Comparison of ENCODE assay signal across 10 mouse cellular contexts in genomic region chr15:8633375-8633774, GRCm38 (mm10).
DNase-seq lines count a peak whose midpoint lies in the region; ATAC-seq and TF ChIP-seq lines count a peak whose summit lies in the region.
"Had no signal": no experiment of that assay in that cellular context is flagged by ENCODE, and none has a peak within 500 bp of the region (broad histone marks: within the 10 kb centered on the region; RNA-seq: fewer than 3 reads in every experiment).

No protein-coding gene starts in this region.

- in situ Hi-C loops in ES-E14 (cut with MboI; ENCODE audit: low sequenced_read_pairs in 2 of 2, unreplicated experiment in 2 of 2), result loop anchor here (10.0 kb wide), 1 partner anchor 241 kb away; no protein-coding TSS in a partner anchor

- no peak for ATAC-seq in kidney, embryonic 16.5 days (ENCODE audit: low FRiP score, low TSS enrichment)
- ATAC-seq in limb, embryonic 11.5 days (ENCODE audit: insufficient number of reproducible peaks, low FRiP score, low TSS enrichment, low read depth), result no peak
- no peak for ATAC-seq in erythroid progenitor cell, adult 5-6 weeks (replicated peaks; ENCODE audit: low FRiP score, poor library complexity, severe bottlenecking)

- no peak overlapping the region for H3K4me2 ChIP-seq in kidney, embryonic 16.5 days (replicated peaks; ENCODE audit: low read depth, low read length)
- no peak overlapping the region for H3K4me2 ChIP-seq in limb, embryonic 11.5 days (ENCODE audit: low read depth, severe bottlenecking)
- H3K4me2 ChIP-seq: liver, embryonic 15.5 days had no signal

- no peaks in the 10 kb centered on the region for H3K27me3 ChIP-seq in kidney, embryonic 16.5 days (ENCODE audit: insufficient read depth, low read length)
- no peaks in the 10 kb centered on the region for H3K27me3 ChIP-seq in limb, embryonic 11.5 days (ENCODE audit: control insufficient read depth, insufficient read depth, low read length)

- H3K4me3 ChIP-seq in kidney, embryonic 16.5 days (ENCODE audit: low read length), result no peak overlapping the region
- H3K4me3 ChIP-seq in ES-E14 (ENCODE audit: insufficient read depth in 1 of 2, low read depth in 1 of 2, low read length in 2 of 2, poor library complexity in 1 of 2, severe bottlenecking in 1 of 2), result no peak overlapping the region
- no peak overlapping the region for H3K4me3 ChIP-seq in limb, embryonic 11.5 days (ENCODE audit: low read depth, low read length)
- H3K4me3 ChIP-seq: erythroblast, embryonic 14.5 days; liver, embryonic 15.5 days had no signal

- no peaks in the 10 kb centered on the region for H3K9me3 ChIP-seq in kidney, embryonic 16.5 days (ENCODE audit: low read length)
- no peaks in the 10 kb centered on the region for H3K9me3 ChIP-seq in ES-E14 (ENCODE audit: control insufficient read depth, insufficient read depth, low read depth, low read length)
- H3K9me3 ChIP-seq in limb, embryonic 11.5 days (ENCODE audit: control insufficient read depth, low read length), result no peaks in the 10 kb centered on the region
- H3K9me3 ChIP-seq: liver, embryonic 15.5 days had no signal

- no peak overlapping the region for H3K27ac ChIP-seq in kidney, embryonic 16.5 days (ENCODE audit: low read length)
- no peak overlapping the region for H3K27ac ChIP-seq in ES-E14 (ENCODE audit: insufficient read depth, low read depth, low read length, poor library complexity, severe bottlenecking)
- no peak overlapping the region for H3K27ac ChIP-seq in limb, embryonic 11.5 days (replicated peaks; ENCODE audit: low read depth, low read length)
- H3K27ac ChIP-seq: liver, embryonic 15.5 days had no signal

- DNase-seq in kidney, adult 18-20 months, result peak; percentile 61
- peak; percentile 53 for DNase-seq in ES-E14 (ENCODE audit: low read depth, low spot score)
- DNase-seq in brain, adult 2 months (ENCODE audit: low read depth, low spot score), result peak; percentile 84
- peak; percentile 61 to 63 for DNase-seq in frontal cortex, postnatal 36 days (ENCODE audit: low spot score in 2 of 2)
- peak; percentile 67 for DNase-seq in limb, embryonic 11.5 days (ENCODE audit: low spot score)
- peak; percentile 73 for DNase-seq in right cerebral cortex, postnatal 14 days

- H3K36me3 ChIP-seq in kidney, embryonic 16.5 days (ENCODE audit: insufficient read depth, low read length), result no peaks in the 10 kb centered on the region
- peaks cover 8% of the 10 kb centered on the region for H3K36me3 ChIP-seq in ES-E14 (ENCODE audit: control insufficient read depth, insufficient read depth, low read length, poor library complexity, severe bottlenecking)
- H3K36me3 ChIP-seq in limb, embryonic 11.5 days (ENCODE audit: control insufficient read depth, insufficient read depth, low read length), result no peaks in the 10 kb centered on the region
- H3K36me3 ChIP-seq: liver, embryonic 15.5 days had no signal

- H3K4me1 ChIP-seq in kidney, embryonic 16.5 days (ENCODE audit: insufficient read depth, low read length), result 0 out of 2 replicates have a peak, but pooled peaks cover 6% of the 10 kb centered on the region
- H3K4me1 ChIP-seq in ES-E14 (ENCODE audit: control insufficient read depth in 2 of 2, insufficient read depth in 2 of 2, low read length in 2 of 2, poor library complexity in 1 of 2), result 0 out of 4 replicates have a peak, but pooled peaks cover 0 to 2% of the 10 kb centered on the region in 2 experiments
- no peaks in the 10 kb centered on the region for H3K4me1 ChIP-seq in limb, embryonic 11.5 days (ENCODE audit: control insufficient read depth, insufficient read depth, low read length)

- WGBS in kidney, embryonic 16.5 days, result 66% methylated on average over 6 of the region's 6 CpGs
- WGBS in limb, embryonic 11.5 days, result 57% methylated on average over 6 of the region's 6 CpGs

- H3K9ac ChIP-seq in kidney, embryonic 16.5 days (replicated peaks; ENCODE audit: low read length), result no peak overlapping the region
- no peak overlapping the region for H3K9ac ChIP-seq in ES-E14 (ENCODE audit: insufficient read depth, low read depth, low read length, poor library complexity, severe bottlenecking)
- H3K9ac ChIP-seq in limb, embryonic 11.5 days (ENCODE audit: low read length), result no peak overlapping the region
- H3K9ac ChIP-seq: liver, embryonic 15.5 days had no signal

TF ChIP-seq in ES-E14, 5 proteins besides CTCF, POLR2A, EP300 and RAD21:
- no peak for TF ChIP-seq HCFC1 (IDR thresholded peaks at IDR 0.05; ENCODE audit: borderline replicate concordance, insufficient read depth, low read length)
- TF ChIP-seq ZC3H11A (IDR thresholded peaks at IDR 0.05; ENCODE audit: borderline replicate concordance, low read depth, low read length), result no peak
- no peak for TF ChIP-seq ZNF384 (IDR thresholded peaks at IDR 0.05; ENCODE audit: low read depth, low read length)
- no peak for TF ChIP-seq MAFK (IDR thresholded peaks at IDR 0.05; ENCODE audit: insufficient read depth, low read depth, low read length)
- no peak for TF ChIP-seq CHD2 (IDR thresholded peaks at IDR 0.05; ENCODE audit: low read depth, low read length)
TF ChIP-seq in ES-E14: peak in this region for 0.
